Mouse (Mus musculus) liver, postnatal 0 days (tissue): ENCODE measurements at regions not wholly inside any gene's neighbourhood (a gene's known extent, or its start where the extent isn't known, plus 50 kb on each side); places are given as distances from the start of the nearest gene placed in this dataset.

Experiments
- ATAC-seq: fragments of 200-750 bp; cut with Nextera tagmentation; 2 replicates; pipeline ENCODE4 v1.8.0; 2017; ENCODE audit warnings: mild to moderate bottlenecking, moderate library complexity
- DNase-seq: peaks from one replicate; pipeline ENCODE4 v3.0.0-alpha.2; 2016
- H3K27ac ChIP-seq: fragments of 300-500 bp; sonication (generic); 2 replicates; pipeline ENCODE4 v1.5.1; 2014; ENCODE audit warnings: antibody characterized with exemption, moderate library complexity, mild to moderate bottlenecking, low read depth
- H3K27me3 ChIP-seq: fragments of 300-500 bp; sonication (generic); 2 replicates; pipeline ENCODE4 v1.6.1; 2014; ENCODE audit warnings: low read length, control low read depth, mixed read lengths; ENCODE audit not compliant: insufficient read depth
- H3K36me3 ChIP-seq: fragments of 300-500 bp; sonication (generic); replicated peaks from 2 replicates; pipeline ENCODE4 v1.6.1; 2014; ENCODE audit warnings: mild to moderate bottlenecking, control low read depth, low read length, moderate library complexity, mixed read lengths; ENCODE audit not compliant: insufficient read depth
- H3K4me1 ChIP-seq: fragments of 300-500 bp; sonication (generic); 2 replicates; pipeline ENCODE4 v1.6.1; 2014; ENCODE audit warnings: antibody characterized with exemption, mild to moderate bottlenecking, control low read depth; ENCODE audit not compliant: insufficient read depth
- H3K4me2 ChIP-seq: fragments of 300-500 bp; sonication (generic); 2 replicates; pipeline ENCODE4 v1.6.1; 2014; ENCODE audit warnings: low read depth, mild to moderate bottlenecking, low read length, moderate library complexity, mixed read lengths
- H3K4me3 ChIP-seq: fragments of 300-500 bp; sonication (generic); 2 replicates; pipeline ENCODE4 v1.5.1; 2014; ENCODE audit warnings: low read depth, low read length
- H3K9ac ChIP-seq: fragments of 300-500 bp; sonication (generic); replicated peaks from 2 replicates; pipeline ENCODE4 v1.6.1; 2014; ENCODE audit warnings: mild to moderate bottlenecking, moderate library complexity
- H3K9me3 ChIP-seq: fragments of 300-500 bp; sonication (generic); 2 replicates; pipeline ENCODE4 v1.6.1; 2016; ENCODE audit warnings: mild to moderate bottlenecking, control low read depth, low read length, mixed read lengths
- CTCF ChIP-seq: sonication (generic); IDR thresholded peaks from 2 replicates; pipeline ENCODE4 v1.5.1; 2016; ENCODE audit warnings: antibody characterized with exemption, low read depth
- EP300 ChIP-seq: IDR thresholded peaks from 2 replicates; pipeline ENCODE4 v1.6.1; 2016; ENCODE audit warnings: antibody characterized with exemption, low read depth, mild to moderate bottlenecking
- WGBS: fragments of 180-500 bp; shearing (Covaris S2); extraction: QIAGEN DNeasy Blood & Tissue Kit; methylation state at CpG from one replicate; pipeline ENCODE4 v1.1.7; 2014; ENCODE audit not compliant: insufficient replicate concordance; 5-methylcytosine and 5-hydroxymethylcytosine counted together

- Histone ChIP-seq H3K4me3 (no peak overlapping the region), H3K27me3 (no peaks in the 10 kb centered on the region), H3K27ac (no peak overlapping the region), H3K4me1 (no peaks in the 10 kb centered on the region), H3K36me3 (no peaks in the 10 kb centered on the region), H3K9ac (no peak overlapping the region), H3K9me3 (no peaks in the 10 kb centered on the region), H3K4me2 (no peak overlapping the region)
- ATAC-seq, result no peak
- 42% methylated on average over 6 of the region's 6 CpGs for WGBS
- DNase-seq, result no peak
- no peak for TF ChIP-seq CTCF
- TF ChIP-seq EP300, result no peak
Observed at GRCm38 (mm10) chrX:12479207-12479606, 108.4 kb upstream of the Atp6ap2 start.

GRCm38 (mm10) chrX:12490957-12491356, 96.6 kb upstream of the Atp6ap2 start:
- no peaks in the 10 kb centered on the region for H3K9me3 ChIP-seq
- H3K4me3 ChIP-seq, result no peak overlapping the region
- TF ChIP-seq EP300 (no peak), CTCF (no peak)
- no peaks in the 10 kb centered on the region for H3K4me1 ChIP-seq
- WGBS, result 80% methylated on average over 7 of the region's 7 CpGs
- H3K4me2 ChIP-seq, result no peak overlapping the region
- DNase-seq (no peak), ATAC-seq (no peak)
- no peak overlapping the region for H3K27ac ChIP-seq
- H3K9ac ChIP-seq, result no peak overlapping the region
- H3K27me3 ChIP-seq, result no peaks in the 10 kb centered on the region
- no peaks in the 10 kb centered on the region for H3K36me3 ChIP-seq

- TF ChIP-seq EP300 (no peak), CTCF (no peak)
- H3K27ac ChIP-seq, result no peak overlapping the region
- no peaks in the 10 kb centered on the region for H3K9me3 ChIP-seq
- no peak overlapping the region for H3K4me3 ChIP-seq
- no peaks in the 10 kb centered on the region for H3K27me3 ChIP-seq
- H3K4me1 ChIP-seq, result no peaks in the 10 kb centered on the region
- no peak overlapping the region for H3K9ac ChIP-seq
- no peak for DNase-seq
- ATAC-seq, result no peak
- no peak overlapping the region for H3K4me2 ChIP-seq
- WGBS, result 55% methylated on average over 5 of the region's 5 CpGs
- no peaks in the 10 kb centered on the region for H3K36me3 ChIP-seq
Observed at GRCm38 (mm10) chrX:12493216-12493615, 94.4 kb upstream of the Atp6ap2 start.

- DNase-seq, result no peak
- ATAC-seq, result no peak
- no peak overlapping the region for H3K4me2 ChIP-seq
- no peaks in the 10 kb centered on the region for H3K9me3 ChIP-seq
- no peaks in the 10 kb centered on the region for H3K27me3 ChIP-seq
- no peak for TF ChIP-seq EP300
- TF ChIP-seq CTCF, result no peak
- no peak overlapping the region for H3K9ac ChIP-seq
- no peaks in the 10 kb centered on the region for H3K36me3 ChIP-seq
- no peaks in the 10 kb centered on the region for H3K4me1 ChIP-seq
- WGBS, result 41% methylated on average over 3 of the region's 3 CpGs
- H3K27ac ChIP-seq, result no peak overlapping the region
- no peak overlapping the region for H3K4me3 ChIP-seq
Observed at GRCm38 (mm10) chrX:12493916-12494315, 93.7 kb upstream of the Atp6ap2 start.

- no peak for DNase-seq
Observed at GRCm38 (mm10) chrX:12494535-12494934, 93.1 kb upstream of the Atp6ap2 start.

GRCm38 (mm10) chrX:12500601-12501000, 87.0 kb upstream of the Atp6ap2 start:
- TF ChIP-seq CTCF (no peak), EP300 (no peak)
- 0 out of 2 replicates have a peak, but pooled peaks cover 2% of the 10 kb centered on the region for H3K4me1 ChIP-seq
- H3K36me3 ChIP-seq, result no peaks in the 10 kb centered on the region
- H3K9ac ChIP-seq, result no peak overlapping the region
- no peak overlapping the region for H3K4me3 ChIP-seq
- H3K9me3 ChIP-seq, result no peaks in the 10 kb centered on the region
- DNase-seq (no peak), ATAC-seq (no peak)
- WGBS, result 70% methylated on average over 3 of the region's 3 CpGs
- no peak overlapping the region for H3K27ac ChIP-seq
- H3K27me3 ChIP-seq, result no peaks in the 10 kb centered on the region
- no peak overlapping the region for H3K4me2 ChIP-seq

More at GRCm38 (mm10) chrX:12494535-12494934, 93.1 kb upstream of the Atp6ap2 start:
- WGBS, result 64% methylated on average over 6 of the region's 6 CpGs
- Histone ChIP-seq H3K27me3 (no peaks in the 10 kb centered on the region), H3K4me1 (no peaks in the 10 kb centered on the region), H3K9me3 (no peaks in the 10 kb centered on the region), H3K9ac (no peak overlapping the region), H3K4me3 (no peak overlapping the region), H3K36me3 (no peaks in the 10 kb centered on the region), H3K27ac (no peak overlapping the region), H3K4me2 (no peak overlapping the region)
- TF ChIP-seq EP300 (no peak), CTCF (no peak)
- no peak for ATAC-seq

- no peak for ATAC-seq
- WGBS, result 57% methylated on average over 4 of the region's 4 CpGs
Observed at GRCm38 (mm10) chrX:12502364-12502763, 85.2 kb upstream of the Atp6ap2 start.

More at GRCm38 (mm10) chrX:12502364-12502763, 85.2 kb upstream of the Atp6ap2 start:
- H3K4me1 ChIP-seq, result 0 out of 2 replicates have a peak, but pooled peaks cover 2% of the 10 kb centered on the region
- H3K4me2 ChIP-seq, result no peak overlapping the region
- no peak overlapping the region for H3K4me3 ChIP-seq
- no peaks in the 10 kb centered on the region for H3K9me3 ChIP-seq
- 0 out of 2 replicates have a peak overlapping the region, but pooled peaks have one; percentile 2 for H3K27ac ChIP-seq
- H3K27me3 ChIP-seq, result no peaks in the 10 kb centered on the region
- no peaks in the 10 kb centered on the region for H3K36me3 ChIP-seq
- H3K9ac ChIP-seq, result no peak overlapping the region
- no peak for DNase-seq
- TF ChIP-seq EP300 (no peak), CTCF (no peak)
